Mouse (Mus musculus): ENCODE measurements around the gene Tex44. TPM values are rescaled to one million over a fixed set of nuclear protein-coding genes. Genes with fewer than 3 reads are reported as not detected.

Gene Tex44
- not detected in 2 replicates for polyA plus RNA-seq (2015; fragmentation: Nextera tagmentation; extraction: Ambion mirVana)

DNA sequence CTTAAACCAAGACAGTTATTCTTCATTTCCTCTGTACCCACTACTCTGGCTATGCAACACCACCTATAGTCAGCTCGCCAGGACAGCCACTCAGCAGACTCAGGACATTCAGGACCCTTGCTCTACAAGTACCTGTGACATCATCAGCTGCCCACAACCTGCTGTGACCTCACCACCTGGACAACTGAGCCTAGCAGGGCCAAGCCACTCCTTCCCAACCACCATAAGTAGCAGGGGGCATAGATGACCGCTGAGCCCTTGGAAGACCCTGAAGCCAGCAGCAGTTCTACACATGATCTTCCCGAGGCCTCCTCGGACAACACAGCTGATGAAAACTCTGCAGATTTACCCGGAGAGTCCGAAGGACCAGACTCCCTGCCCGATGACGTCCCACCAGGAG lies at the start of gene Tex44, which contains the start of gene Nmur1:
Gene Tex44 (plus strand): TSS at position 202 of the 400 bp plus-strand sequence.
Gene Nmur1 (minus strand): TSS at position 101 of the 400 bp plus-strand sequence.

Other genes with a start within 250 kb of the Tex44 start
- gene B3gnt7, start 123.5 kb upstream of the Tex44 start, polyA plus RNA-seq (2015; fragmentation: Nextera tagmentation; extraction: Ambion mirVana), result 2.7 and 2.8 TPM in 2 replicates
- 206 and 253 TPM in 2 replicates for gene Ncl, start 66.9 kb upstream of the Tex44 start, polyA plus RNA-seq (2015; fragmentation: Nextera tagmentation; extraction: Ambion mirVana)
- gene Nmur1, start 101 bp upstream of the Tex44 start, polyA plus RNA-seq (2015; fragmentation: Nextera tagmentation; extraction: Ambion mirVana), result 0.36 and 0.41 TPM in 2 replicates
- gene Ptma, start 100.4 kb downstream of the Tex44 start, polyA plus RNA-seq (2015; fragmentation: Nextera tagmentation; extraction: Ambion mirVana), result 699 and 900 TPM in 2 replicates
- 42.3 and 48.5 TPM in 2 replicates for gene Pde6d, start 156.3 kb downstream of the Tex44 start, polyA plus RNA-seq (2015; fragmentation: Nextera tagmentation; extraction: Ambion mirVana)
- 15.8 and 16.2 TPM in 2 replicates for gene Cops7b, start 156.6 kb downstream of the Tex44 start, polyA plus RNA-seq (2015; fragmentation: Nextera tagmentation; extraction: Ambion mirVana)
- gene Nppc, start 244.2 kb downstream of the Tex44 start, polyA plus RNA-seq (2015; fragmentation: Nextera tagmentation; extraction: Ambion mirVana), result 0.36 and 0.87 TPM in 2 replicates

Data from urinary bladder, postnatal 0 days (tissue).